Mouse (Mus musculus): ENCODE data around the gene 2010300C02Rik. TPM values are rescaled to one million over a fixed set of nuclear protein-coding genes. Genes with fewer than 3 reads are reported as not detected.
"Not testable (repeated sequence)": the region's sequence is repeated elsewhere in the genome, so short reads cannot be mapped to it uniquely, and the experiment has no call there.

2010300C02Rik gene
- polyA plus RNA-seq, 1 experiment = 14.5 TPM

GRCm38 (mm10) chr1:37717415-37718195 lies 2.3 kb downstream of the 2010300C02Rik start:
- H3K4me3 ChIP-seq (replicated peaks; ENCODE audit: extremely low read depth, low read depth, low read length) = no peak overlapping the region
- no peak for TF ChIP-seq POLR2A (IDR thresholded peaks at IDR 0.05; ENCODE audit: borderline replicate concordance, extremely low read depth, low read depth, low read length)
- TF ChIP-seq CTCF (IDR thresholded peaks at IDR 0.05; ENCODE audit: insufficient read depth, low read length) = no peak
- WGBS = 71% methylated on average over 14 of the region's 14 CpGs

GRCm38 (mm10) chr1:37712357-37712737 lies 7.5 kb downstream of the 2010300C02Rik start:
- WGBS = 50% methylated on average over 4 of the region's 4 CpGs
- not testable (repeated sequence) for H3K4me1 ChIP-seq (ENCODE audit: control insufficient read depth, insufficient read depth, low read length); DNase-seq; H3K4me3 ChIP-seq (replicated peaks; ENCODE audit: extremely low read depth, low read depth, low read length)

More at GRCm38 (mm10) chr1:37717415-37718195, 2.3 kb downstream of the 2010300C02Rik start:
- peaks cover 3% of the 10 kb centered on the region; the same call in 1 of the 2 replicates for H3K4me1 ChIP-seq (ENCODE audit: control insufficient read depth, insufficient read depth, low read length)
- DNase-seq = no peak

- no peak for DNase-seq
- Histone ChIP-seq H3K4me1 (ENCODE audit: control insufficient read depth, insufficient read depth, low read length) (no peaks in the 10 kb centered on the region), H3K4me3 (replicated peaks; ENCODE audit: extremely low read depth, low read depth, low read length) (no peak overlapping the region)
- TF ChIP-seq POLR2A (IDR thresholded peaks at IDR 0.05; ENCODE audit: borderline replicate concordance, extremely low read depth, low read depth, low read length) = no peak
- no peak for TF ChIP-seq CTCF (IDR thresholded peaks at IDR 0.05; ENCODE audit: insufficient read depth, low read length)
- 82% methylated on average over 10 of the region's 10 CpGs for WGBS
Measured at GRCm38 (mm10) chr1:37711596-37712356, 8.1 kb downstream of the 2010300C02Rik start.

GRCm38 (mm10) chr1:37711082-37711481 lies 8.8 kb downstream of the 2010300C02Rik start:
- Histone ChIP-seq H3K4me3 (replicated peaks; ENCODE audit: extremely low read depth, low read depth, low read length) (no peak overlapping the region), H3K4me1 (ENCODE audit: control insufficient read depth, insufficient read depth, low read length) (no peaks in the 10 kb centered on the region)
- DNase-seq = no peak
- TF ChIP-seq CTCF (IDR thresholded peaks at IDR 0.05; ENCODE audit: insufficient read depth, low read length) (no peak), POLR2A (IDR thresholded peaks at IDR 0.05; ENCODE audit: borderline replicate concordance, extremely low read depth, low read depth, low read length) (no peak)
- WGBS = 94% methylated on average over 5 of the region's 5 CpGs

- WGBS = 64% methylated on average over 8 of the region's 8 CpGs
- TF ChIP-seq POLR2A (IDR thresholded peaks at IDR 0.05; ENCODE audit: borderline replicate concordance, extremely low read depth, low read depth, low read length) = no peak
- TF ChIP-seq CTCF (IDR thresholded peaks at IDR 0.05; ENCODE audit: insufficient read depth, low read length) = no peak
- DNase-seq = no peak
Measured at GRCm38 (mm10) chr1:37709736-37710135, 10.1 kb downstream of the 2010300C02Rik start.

GRCm38 (mm10) chr1:37708270-37708955 lies 11.5 kb downstream of the 2010300C02Rik start:
- Histone ChIP-seq H3K4me1 (ENCODE audit: control insufficient read depth, insufficient read depth, low read length) (no peaks in the 10 kb centered on the region), H3K4me3 (replicated peaks; ENCODE audit: extremely low read depth, low read depth, low read length) (no peak overlapping the region)
- WGBS = 82% methylated on average over 6 of the region's 6 CpGs
- TF ChIP-seq CTCF (IDR thresholded peaks at IDR 0.05; ENCODE audit: insufficient read depth, low read length) (no peak), POLR2A (IDR thresholded peaks at IDR 0.05; ENCODE audit: borderline replicate concordance, extremely low read depth, low read depth, low read length) (no peak)
- no peak for DNase-seq

More at GRCm38 (mm10) chr1:37709736-37710135, 10.1 kb downstream of the 2010300C02Rik start:
- Histone ChIP-seq H3K4me1 (ENCODE audit: control insufficient read depth, insufficient read depth, low read length) (no peaks in the 10 kb centered on the region), H3K4me3 (replicated peaks; ENCODE audit: extremely low read depth, low read depth, low read length) (no peak overlapping the region)

- H3K4me3 ChIP-seq (replicated peaks; ENCODE audit: extremely low read depth, low read depth, low read length) = no peak overlapping the region
- no peak for DNase-seq
- no peak for TF ChIP-seq POLR2A (IDR thresholded peaks at IDR 0.05; ENCODE audit: borderline replicate concordance, extremely low read depth, low read depth, low read length)
- TF ChIP-seq CTCF (IDR thresholded peaks at IDR 0.05; ENCODE audit: insufficient read depth, low read length) = no peak
- no peaks in the 10 kb centered on the region for H3K4me1 ChIP-seq (ENCODE audit: control insufficient read depth, insufficient read depth, low read length)
- WGBS = 58% methylated on average over 4 of the region's 4 CpGs
Measured at GRCm38 (mm10) chr1:37702326-37702725, 17.6 kb downstream of the 2010300C02Rik start.

GRCm38 (mm10) chr1:37698852-37699439 lies 20.9 kb downstream of the 2010300C02Rik start:
- Histone ChIP-seq H3K4me3 (replicated peaks; ENCODE audit: extremely low read depth, low read depth, low read length) (no peak overlapping the region), H3K4me1 (ENCODE audit: control insufficient read depth, insufficient read depth, low read length) (no peaks in the 10 kb centered on the region)
- TF ChIP-seq POLR2A (IDR thresholded peaks at IDR 0.05; ENCODE audit: borderline replicate concordance, extremely low read depth, low read depth, low read length) (no peak), CTCF (IDR thresholded peaks at IDR 0.05; ENCODE audit: insufficient read depth, low read length) (no peak)
- 48% methylated on average over 5 of the region's 5 CpGs for WGBS
- peak; percentile 37 for DNase-seq

GRCm38 (mm10) chr1:37698186-37698839 lies 21.6 kb downstream of the 2010300C02Rik start:
- DNase-seq = no peak
- TF ChIP-seq CTCF (IDR thresholded peaks at IDR 0.05; ENCODE audit: insufficient read depth, low read length) = no peak
- no peak for TF ChIP-seq POLR2A (IDR thresholded peaks at IDR 0.05; ENCODE audit: borderline replicate concordance, extremely low read depth, low read depth, low read length)
- Histone ChIP-seq H3K4me3 (replicated peaks; ENCODE audit: extremely low read depth, low read depth, low read length) (no peak overlapping the region), H3K4me1 (ENCODE audit: control insufficient read depth, insufficient read depth, low read length) (no peaks in the 10 kb centered on the region)
- WGBS = 42% methylated on average over 8 of the region's 8 CpGs

Measured in lung, adult 2 months (tissue).